Mouse (Mus musculus) heart, adult 2 months (tissue): ENCODE measurements around the gene Ninj2. TPM values are rescaled to one million over a fixed set of nuclear protein-coding genes. Genes with fewer than 3 reads are reported as not detected.

Experiments used
- DNase-seq, 2 experiments: peaks; one replicate each; pipeline ENCODE4 v3.0.0; 2021
- H3K27ac ChIP-seq: fragments of 200-600 bp; 2 replicates; pipeline ENCODE4 v1.8.1; 2022
- H3K27me3 ChIP-seq: fragments of 200-500 bp; 2 replicates; pipeline ENCODE4 v1.6.1; 2012; ENCODE audit warnings: mild to moderate bottlenecking, low read length, inconsistent platforms, mixed read lengths; ENCODE audit not compliant: control insufficient read depth, insufficient read depth
- H3K36me3 ChIP-seq: fragments of 200-500 bp; 2 replicates; pipeline ENCODE4 v1.6.1; 2012; ENCODE audit warnings: low read length, inconsistent platforms; ENCODE audit not compliant: control insufficient read depth, insufficient read depth
- H3K4me1 ChIP-seq: fragments of 200-500 bp; 2 replicates; pipeline ENCODE4 v1.6.1; 2011; ENCODE audit warnings: low read length; ENCODE audit not compliant: control insufficient read depth, insufficient read depth
- H3K4me3 ChIP-seq: fragments of 200-600 bp; 2 replicates; pipeline ENCODE4 v1.8.1; 2022
- H3K79me2 ChIP-seq: fragments of 200-500 bp; replicated peaks from 2 replicates; pipeline ENCODE4 v1.6.1; 2012; ENCODE audit warnings: mild to moderate bottlenecking, inconsistent platforms, low read length, moderate library complexity, mixed read lengths; ENCODE audit not compliant: control insufficient read depth, insufficient read depth
- H3K9ac ChIP-seq: fragments of 200-500 bp; 2 replicates; pipeline ENCODE4 v1.6.1; 2012; ENCODE audit warnings: low read depth, mild to moderate bottlenecking, control low read depth, inconsistent platforms, low read length, mixed read lengths
- CTCF ChIP-seq: fragments of 200-600 bp; IDR thresholded peaks from 2 replicates; pipeline ENCODE4 v1.8.1; 2022; ENCODE audit warnings: antibody characterized with exemption, mild to moderate bottlenecking, moderate library complexity
- EP300 ChIP-seq: fragments of 200-500 bp; IDR thresholded peaks from 2 replicates; pipeline ENCODE4 v1.6.1; 2011; ENCODE audit warnings: low read depth, low read length, control low read depth; ENCODE audit not compliant: insufficient read depth
- POLR2A ChIP-seq: fragments of 200-500 bp; IDR thresholded peaks from 2 replicates; pipeline ENCODE4 v1.6.1; 2011; ENCODE audit warnings: mild to moderate bottlenecking, low read depth, low read length, control low read depth; ENCODE audit not compliant: insufficient read depth
- WGBS: fragments of 180-500 bp; shearing (Covaris S2); methylation state at CpG from one replicate; pipeline ENCODE4 v1.1.7; 2018; 5-methylcytosine and 5-hydroxymethylcytosine counted together
- intact Hi-C: fragments of 180-260 bp; cut with DNase I; formaldehyde crosslinking; loops from one replicate; pipeline ENCODE4 v1.15.1; 2025
- polyA plus RNA-seq: library from polyadenylated mRNA; depleted of rRNA; stranded (reverse); fragments of >200 nt; gene quantifications from 2 replicates; pipeline ENCODE4 v1.2.3, GENCODE M21; 2012
- total RNA-seq, 2 experiments: library from RNA; stranded (reverse); gene quantifications; 2 replicates each; pipeline ENCODE4 v1.2.3; 2021

Gene Ninj2
- total and polyA plus RNA-seq, 3 experiments, result not detected

- WGBS, result 81% methylated on average over 3 of the region's 3 CpGs
- no peaks in the 10 kb centered on the region for H3K27me3 ChIP-seq
- no peak for TF ChIP-seq EP300
- no peak for TF ChIP-seq POLR2A
- no peak for TF ChIP-seq CTCF
- H3K4me3 ChIP-seq, result no peak overlapping the region
- no peaks in the 10 kb centered on the region for H3K79me2 ChIP-seq
- no peak overlapping the region for H3K27ac ChIP-seq
- intact Hi-C loops, result loop anchor here (2.0 kb wide), 1 partner anchor 26 kb away; no protein-coding TSS in a partner anchor
- H3K36me3 ChIP-seq, result no peaks in the 10 kb centered on the region
- no peak overlapping the region for H3K9ac ChIP-seq
- no peak for DNase-seq
- peaks cover 12% of the 10 kb centered on the region for H3K4me1 ChIP-seq
Measured at GRCm38 (mm10) chr6:120186594-120186993, 93.4 kb downstream of the Ninj2 start.

- TF ChIP-seq POLR2A (no peak), CTCF (no peak), EP300 (no peak)
- Histone ChIP-seq H3K27ac (peak overlapping the region; percentile 70; the same call in 1 of the 2 replicates), H3K27me3 (no peaks in the 10 kb centered on the region), H3K9ac (peak overlapping the region; percentile 6; the same call in 1 of the 2 replicates), H3K4me1 (peaks cover 19% of the 10 kb centered on the region), H3K36me3 (no peaks in the 10 kb centered on the region), H3K79me2 (no peaks in the 10 kb centered on the region), H3K4me3 (no peak overlapping the region)
- peak; percentile 47 to 64 for DNase-seq
- WGBS, result 47% methylated on average over 18 of the region's 18 CpGs
- intact Hi-C loops, result loop anchor here (2.0 kb wide), 2 partner anchors 27 to 39 kb away; no protein-coding TSS in a partner anchor
Measured at GRCm38 (mm10) chr6:120187587-120188176, 94.5 kb downstream of the Ninj2 start.

GRCm38 (mm10) chr6:120188376-120189235, 95.5 kb downstream of the Ninj2 start:
- Histone ChIP-seq H3K79me2 (no peaks in the 10 kb centered on the region), H3K36me3 (no peaks in the 10 kb centered on the region), H3K27me3 (no peaks in the 10 kb centered on the region), H3K9ac (no peak overlapping the region), H3K27ac (peak overlapping the region; percentile 70), H3K4me1 (peaks cover 22% of the 10 kb centered on the region), H3K4me3 (no peak overlapping the region)
- intact Hi-C loops, result loop anchor here (2.0 kb wide), 1 partner anchor 40 kb away; no protein-coding TSS in a partner anchor
- peak; percentile 58 for TF ChIP-seq CTCF
- 0 out of 2 replicates have a peak, but pooled peaks have one; percentile 22 for TF ChIP-seq POLR2A
- no peak for TF ChIP-seq EP300
- DNase-seq, result peak; percentile 58 to 59
- 42% methylated on average over 24 of the region's 24 CpGs for WGBS

- Histone ChIP-seq H3K4me3 (no peak overlapping the region), H3K79me2 (no peaks in the 10 kb centered on the region), H3K27me3 (no peaks in the 10 kb centered on the region), H3K4me1 (peaks cover 22% of the 10 kb centered on the region), H3K27ac (peak overlapping the region; percentile 70), H3K9ac (no peak overlapping the region), H3K36me3 (no peaks in the 10 kb centered on the region)
- 84% methylated on average over 5 of the region's 5 CpGs for WGBS
- intact Hi-C loops, result loop anchor here (2.0 kb wide), 1 partner anchor 40 kb away; no protein-coding TSS in a partner anchor
- peak; percentile 28 to 46 for DNase-seq
- TF ChIP-seq CTCF (peak; percentile 45), POLR2A (no peak), EP300 (no peak)
Measured at GRCm38 (mm10) chr6:120189287-120189686, 96.1 kb downstream of the Ninj2 start.

- H3K27ac ChIP-seq, result peak overlapping the region; percentile 70
- intact Hi-C loops, result loop anchor here (2.0 kb wide), 1 partner anchor 76 kb away; no protein-coding TSS in a partner anchor
- no peaks in the 10 kb centered on the region for H3K36me3 ChIP-seq
- no peak overlapping the region for H3K9ac ChIP-seq
- H3K79me2 ChIP-seq, result no peaks in the 10 kb centered on the region
- no peak for DNase-seq
- no peaks in the 10 kb centered on the region for H3K27me3 ChIP-seq
- peaks cover 22% of the 10 kb centered on the region for H3K4me1 ChIP-seq
- WGBS, result 67% methylated on average over 4 of the region's 4 CpGs
- no peak for TF ChIP-seq POLR2A
- no peak for TF ChIP-seq EP300
- TF ChIP-seq CTCF, result no peak
- H3K4me3 ChIP-seq, result no peak overlapping the region
Measured at GRCm38 (mm10) chr6:120190365-120190764, 97.2 kb downstream of the Ninj2 start.
